Mouse (Mus musculus) liver, embryonic 14.5 days (tissue): ENCODE measurements around the gene Rps23.

Experiments
- CTCF ChIP-seq: IDR thresholded peaks from 2 replicates; pipeline ENCODE4 v1.5.1; 2016; ENCODE audit warnings: antibody characterized with exemption, low read depth, control low read depth
- EP300 ChIP-seq: IDR thresholded peaks from 2 replicates; pipeline ENCODE4 v1.6.1; 2016; ENCODE audit warnings: antibody characterized with exemption, low read depth

DNA sequence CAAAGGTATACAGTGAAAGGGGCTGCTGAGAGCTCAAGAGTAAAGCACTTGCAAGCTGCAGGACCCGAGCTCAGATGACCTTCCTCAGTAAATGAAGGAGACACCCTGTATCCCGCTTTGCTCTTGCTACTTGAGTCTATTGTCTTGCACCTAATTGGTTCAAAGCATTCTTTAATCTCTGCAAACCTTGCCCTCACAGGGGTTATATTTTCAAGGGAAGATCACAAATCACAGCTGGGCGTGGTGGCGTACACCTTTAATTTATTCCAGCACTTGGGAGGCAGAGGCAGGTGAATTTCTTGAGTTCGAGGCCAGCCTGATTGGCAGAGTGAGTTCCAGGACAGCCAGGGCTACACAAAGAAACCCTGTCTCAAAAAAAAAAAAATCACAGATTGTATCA, 2.4 kb downstream of the Rps23 start:
- TF ChIP-seq CTCF (no peak), EP300 (no peak)
